Mouse (Mus musculus) T-helper 2 cell (primary cell): ENCODE data around the gene Rabl6.

ENCODE experiments used
- in situ Hi-C: fragments of 300-600 bp; cut with MboI, MseI; formaldehyde crosslinking; loops from one replicate; pipeline ENCODE4 v1.15.1; 2025; ENCODE audit warnings: high pct_unique_total_duplicates

Rabl6 gene

DNA sequence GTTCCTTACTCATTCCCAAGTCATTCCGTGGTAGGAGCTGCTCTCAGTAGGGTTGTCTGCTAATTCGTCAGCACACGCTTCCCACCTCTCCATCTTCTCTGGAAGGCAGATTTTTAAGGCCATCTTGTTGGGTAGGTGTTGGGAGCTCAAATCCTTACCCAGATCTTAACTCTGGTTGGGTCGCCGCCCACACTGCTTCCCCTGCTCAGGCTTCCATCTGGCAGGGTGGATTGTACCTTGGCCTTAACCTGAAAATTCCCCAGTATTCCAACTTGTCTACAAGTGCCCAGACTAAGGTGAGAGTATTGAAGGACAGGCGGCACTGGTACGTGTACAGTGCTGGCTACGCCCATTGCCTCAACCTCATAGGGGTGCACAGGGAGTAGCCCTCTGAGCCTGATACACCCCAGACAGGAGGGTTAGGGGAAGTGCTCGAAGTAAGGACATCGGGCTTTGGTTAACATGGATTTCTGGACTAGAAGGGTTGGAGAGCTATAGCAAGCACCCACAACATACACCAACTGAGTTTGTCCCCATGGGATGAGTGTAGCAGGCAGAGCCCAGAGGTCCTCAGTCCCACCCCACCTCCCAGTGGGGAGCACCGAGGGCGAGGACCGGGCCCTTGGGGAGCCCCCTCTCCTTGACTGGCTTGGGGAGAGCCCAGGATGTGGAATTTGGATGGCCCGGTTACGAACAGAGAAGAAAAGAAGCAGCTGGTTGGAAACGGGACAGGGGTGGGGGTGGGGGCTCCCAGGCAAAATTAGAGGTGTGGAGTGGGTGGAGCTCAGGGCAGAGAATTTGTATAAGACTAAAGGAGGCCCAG lies 32.1 kb downstream of the Rabl6 start:
- in situ Hi-C loops: no loop called here

DNA sequence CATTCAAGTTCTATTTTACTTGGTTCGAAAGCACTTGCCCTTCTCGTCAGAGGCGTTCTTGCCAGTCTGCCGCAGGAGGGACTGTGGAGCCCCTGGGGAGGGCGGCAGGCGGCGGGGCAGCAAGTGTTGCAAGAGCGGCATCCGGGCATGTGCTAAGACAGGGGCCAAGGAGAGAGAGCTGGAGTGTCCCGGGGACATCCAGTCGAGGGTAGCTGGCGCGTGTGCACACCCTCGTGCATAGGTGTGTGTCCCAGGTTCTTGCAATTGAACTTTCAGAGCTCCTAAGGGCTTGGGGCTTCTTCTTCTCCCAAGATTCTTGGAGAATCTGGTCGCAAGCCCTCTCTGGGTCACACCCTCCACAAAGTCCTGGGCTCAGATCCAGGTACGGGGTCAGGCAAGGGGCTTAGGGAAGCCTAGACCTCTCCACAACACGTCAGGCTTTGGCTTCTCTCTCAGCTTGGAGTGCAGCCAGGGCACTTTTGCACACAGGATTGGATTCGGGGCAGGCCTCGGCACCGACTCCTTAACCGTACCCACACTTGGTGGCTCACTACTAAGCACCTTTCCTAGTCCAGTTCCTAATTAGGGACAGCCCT lies 32.8 kb downstream of the Rabl6 start:
- in situ Hi-C loops: no loop called here

DNA sequence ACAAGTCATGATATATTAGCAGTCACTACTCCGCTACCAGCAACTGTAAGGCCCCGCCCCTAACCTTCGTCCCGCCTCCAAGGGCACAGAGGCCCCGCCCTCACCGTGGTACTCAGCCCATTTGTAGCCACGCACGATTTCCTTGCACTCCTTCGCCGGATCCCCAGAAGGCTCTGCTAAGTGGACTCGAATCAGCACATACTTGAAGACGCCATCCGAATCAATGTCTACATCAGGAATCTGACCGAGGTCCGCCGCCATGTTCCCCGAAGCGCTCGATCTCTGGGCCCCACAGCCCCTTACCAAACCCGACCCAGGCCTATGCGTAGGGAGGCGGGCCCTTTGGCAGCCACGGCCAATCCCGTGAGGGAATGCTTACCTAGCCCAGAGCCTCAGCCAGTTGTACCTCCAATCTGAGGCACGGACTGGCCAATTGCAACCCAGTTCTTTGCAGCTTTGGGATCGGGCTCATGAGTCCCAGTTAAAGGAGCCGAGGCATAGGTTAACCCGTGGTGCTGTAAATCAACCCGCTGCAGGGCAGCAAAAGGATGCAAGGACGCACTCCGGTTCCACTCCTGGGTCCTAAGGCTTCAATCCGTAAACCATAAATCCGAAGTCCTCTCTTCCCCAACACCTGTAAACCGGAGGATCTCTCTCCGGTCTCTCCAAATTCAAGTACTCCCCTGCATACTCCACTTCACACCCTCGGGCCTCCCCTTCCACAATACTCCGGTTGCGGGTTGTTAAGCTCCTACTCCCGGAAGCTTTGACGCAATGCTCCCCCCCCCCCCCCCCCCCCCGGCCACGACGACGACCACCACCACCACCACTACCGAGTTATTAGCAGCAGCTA lies 33.5 kb downstream of the Rabl6 start, which contains the start of the genes Mamdc4 and Phpt1:
Gene Mamdc4 (minus strand): TSS at position 267 of the 853 bp plus-strand sequence.
Gene Phpt1 (minus strand): TSS at position 646 of the 853 bp plus-strand sequence.
- in situ Hi-C loops: no loop called here

DNA sequence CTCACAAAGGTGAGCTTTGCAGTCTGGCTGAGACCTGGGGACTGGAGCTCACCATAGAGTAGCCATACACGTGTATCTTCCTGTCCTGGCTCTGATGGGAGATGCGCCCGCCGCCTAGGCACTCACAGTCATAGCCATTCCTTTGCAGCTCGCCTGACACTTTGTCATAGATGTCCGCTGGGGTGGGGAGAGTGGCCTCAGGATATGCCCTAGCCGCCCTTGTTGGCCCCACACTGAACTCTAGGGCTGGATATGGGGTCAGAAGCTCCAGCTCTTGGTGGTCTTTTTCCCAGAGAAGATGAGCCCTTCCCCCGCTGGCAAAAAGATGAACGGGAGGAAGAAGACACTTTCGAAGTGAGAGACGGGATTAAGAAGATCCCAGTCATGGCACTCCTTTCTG lies 34.2 kb downstream of the Rabl6 start:
- in situ Hi-C loops: no loop called here

DNA sequence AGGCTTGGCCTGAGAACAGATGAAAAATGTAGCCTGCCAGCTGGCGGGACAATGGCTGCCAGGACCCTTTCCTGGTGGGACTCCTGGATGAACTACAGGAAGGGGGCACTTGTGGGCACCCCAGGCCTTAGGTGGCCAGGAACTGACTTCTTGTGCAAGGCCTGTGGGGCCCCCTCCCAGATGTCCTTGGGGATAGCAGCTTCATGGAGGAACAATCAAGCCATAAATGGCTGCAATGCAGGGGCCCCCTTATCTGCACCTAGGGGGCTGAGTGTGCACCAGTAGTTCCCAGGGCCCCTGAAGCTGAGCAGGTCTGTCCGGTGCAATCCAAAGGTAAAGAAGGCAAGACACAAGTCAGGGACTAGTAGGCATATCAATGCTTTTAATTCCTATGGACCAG lies 35.3 kb downstream of the Rabl6 start:
- in situ Hi-C loops: no loop called here

DNA sequence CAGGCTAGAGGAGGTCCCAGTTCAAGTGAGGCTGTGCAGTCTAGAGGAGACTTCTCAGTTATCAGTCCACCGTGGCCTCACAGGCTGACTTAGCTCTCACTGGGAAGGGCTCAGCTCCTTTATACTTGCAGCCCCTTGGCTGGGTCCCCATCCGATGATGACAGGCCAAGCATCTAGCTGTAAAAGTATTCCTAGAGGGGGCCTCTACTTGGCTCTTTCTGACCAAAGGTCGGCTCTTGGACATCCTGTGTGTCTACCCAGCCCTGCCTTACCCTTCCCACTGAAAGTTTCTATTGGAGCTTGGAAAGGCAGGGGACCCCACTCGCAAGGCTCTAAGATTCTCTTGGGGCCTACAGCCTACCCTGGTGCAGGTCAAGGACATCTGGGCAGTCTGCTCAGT lies 37.1 kb downstream of the Rabl6 start:
- in situ Hi-C loops: no loop called here

DNA sequence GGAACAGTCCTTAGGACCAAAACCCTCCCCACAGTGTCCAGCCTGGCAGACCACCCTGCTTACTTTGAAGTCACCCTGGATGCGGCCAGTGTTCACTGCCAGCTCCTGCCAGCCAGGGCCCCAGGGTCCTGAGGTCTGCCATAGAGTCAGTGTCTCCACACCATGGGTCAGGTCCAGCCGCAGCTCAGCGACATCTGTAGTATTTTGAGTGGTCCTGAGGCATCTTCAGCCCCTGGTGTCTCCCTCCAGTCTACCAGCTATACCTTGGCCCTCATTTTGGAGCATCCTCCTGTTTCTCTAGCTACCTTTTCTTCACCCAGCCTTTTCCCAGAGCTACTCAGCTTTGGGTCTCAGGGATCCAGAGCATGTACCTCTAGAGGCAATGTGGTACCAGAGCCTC lies 39.0 kb downstream of the Rabl6 start:
- in situ Hi-C loops: no loop called here

DNA sequence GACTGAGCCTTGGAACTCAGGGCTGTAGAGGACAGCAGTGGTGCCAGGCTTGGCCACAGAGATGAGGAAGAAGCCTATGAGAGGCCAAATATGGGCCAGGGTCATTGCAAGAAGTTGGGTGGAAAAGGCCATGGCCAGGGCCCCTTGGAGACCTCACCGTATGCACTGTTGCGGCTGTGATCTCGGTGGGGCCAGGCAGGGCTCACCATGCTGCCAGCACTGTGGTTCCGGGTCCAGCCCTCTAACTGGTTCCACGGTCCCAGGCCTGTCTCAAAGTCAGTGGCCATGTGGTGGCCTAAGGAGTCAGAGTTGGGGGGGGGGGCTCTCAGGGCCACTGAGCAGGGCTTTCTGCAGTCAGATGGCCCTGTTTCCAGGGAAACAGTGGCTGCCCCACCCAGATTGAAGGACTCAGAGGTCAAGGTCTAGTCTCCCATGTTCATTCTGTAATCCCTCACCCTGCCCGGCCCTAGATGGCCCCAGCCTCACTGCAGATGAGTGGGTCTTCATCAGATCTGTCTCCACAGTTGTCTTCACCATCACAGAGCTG lies 39.8 kb downstream of the Rabl6 start:
- in situ Hi-C loops: no loop called here

DNA sequence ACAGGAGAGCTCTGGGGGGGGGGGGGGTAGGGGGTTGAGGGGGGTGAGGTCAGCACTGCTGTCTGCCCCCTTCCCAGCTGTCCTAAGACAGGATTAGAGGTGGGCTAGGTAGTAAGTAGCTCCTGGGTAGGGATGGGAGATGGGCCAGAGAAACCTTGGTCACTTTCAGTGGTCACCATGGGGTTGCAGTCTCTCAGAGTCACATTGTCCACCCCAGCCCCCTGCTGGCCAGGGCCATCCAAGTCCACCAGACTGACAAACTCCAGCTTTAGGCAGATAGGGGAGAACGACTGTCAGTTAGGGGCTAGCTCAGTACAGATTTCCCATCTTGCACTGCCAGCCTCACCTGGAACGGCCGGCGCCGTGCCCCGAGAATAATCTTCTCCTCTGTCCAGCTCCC lies 41.8 kb downstream of the Rabl6 start:
- in situ Hi-C loops: no loop called here

DNA sequence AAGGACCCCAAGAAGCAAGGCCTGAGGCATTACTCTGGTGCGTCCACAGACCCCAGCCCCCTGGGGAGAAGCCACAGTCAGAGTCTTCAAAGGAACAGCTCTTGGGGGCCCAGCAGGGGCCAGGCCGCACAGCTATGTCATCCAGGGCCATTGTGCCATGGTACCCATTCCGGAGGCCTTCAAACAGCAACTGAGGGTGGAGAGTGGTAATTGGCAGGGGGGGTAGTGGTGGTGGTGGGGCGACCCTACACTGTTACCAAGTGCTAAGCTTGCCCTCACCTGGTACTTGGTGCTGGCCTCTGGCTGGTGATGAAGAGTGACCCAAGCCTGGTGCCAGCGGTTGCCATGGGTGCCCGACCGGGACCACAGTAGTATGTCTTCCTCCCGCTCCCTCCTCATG lies 42.6 kb downstream of the Rabl6 start:
- in situ Hi-C loops: no loop called here

DNA sequence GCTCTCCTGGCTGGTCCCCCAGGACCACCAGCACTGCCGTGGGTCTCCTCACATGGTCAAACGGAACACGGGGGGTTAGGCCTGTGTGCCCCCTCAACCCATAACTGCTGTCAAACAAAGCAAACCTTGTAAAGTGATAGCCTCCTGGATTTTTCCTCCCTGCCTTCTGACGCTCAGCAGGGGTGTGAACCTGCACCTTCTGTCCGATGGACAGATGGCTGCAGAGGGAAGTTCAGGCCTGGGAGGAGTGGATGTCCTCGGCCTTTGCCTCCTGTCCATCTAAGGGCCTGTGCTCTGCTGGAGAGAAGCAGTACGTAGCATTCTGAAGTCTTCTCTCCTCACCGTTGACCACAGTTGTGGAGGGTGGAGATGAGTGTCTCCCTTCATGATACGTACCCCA lies 46.4 kb downstream of the Rabl6 start:
- in situ Hi-C loops: no loop called here

DNA sequence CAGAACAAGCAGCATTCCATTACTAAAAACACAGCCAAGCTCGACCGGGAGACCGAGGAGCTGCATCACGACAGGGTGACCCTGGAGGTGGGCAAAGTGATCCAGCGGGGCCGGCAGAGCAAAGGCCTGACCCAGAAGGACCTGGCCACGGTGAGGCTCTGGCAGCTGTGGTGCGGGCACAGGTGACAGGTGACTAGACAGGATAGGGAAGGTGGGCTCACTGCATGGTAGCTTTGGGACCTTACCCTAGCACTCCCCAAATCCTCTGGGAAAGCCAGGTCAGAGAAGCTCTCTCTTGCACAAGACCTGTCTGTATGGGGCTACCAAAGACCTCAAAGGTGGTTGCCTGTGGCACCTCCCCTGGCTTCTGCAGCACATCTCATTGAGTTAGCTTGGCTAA lies 47.8 kb downstream of the Rabl6 start:
- in situ Hi-C loops: no loop called here

DNA sequence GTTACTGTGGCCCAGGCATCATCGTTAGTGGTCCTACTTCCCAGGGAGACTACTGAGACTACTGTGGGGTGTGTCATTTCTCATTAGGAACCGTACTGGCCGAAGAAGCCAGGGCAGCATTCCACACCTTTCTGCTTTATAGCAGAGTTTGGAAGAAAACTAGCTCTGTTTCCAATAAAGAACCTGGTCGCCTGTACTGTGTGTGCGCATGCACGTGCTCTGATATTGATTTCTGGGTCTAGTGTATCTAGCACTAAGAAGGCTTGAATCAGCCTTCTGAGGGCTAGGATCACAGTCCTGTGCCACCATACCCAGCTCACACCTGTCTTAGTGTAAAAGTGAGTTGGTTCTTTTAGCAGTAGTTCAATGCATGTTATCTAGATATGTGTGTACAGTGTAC lies 49.5 kb downstream of the Rabl6 start:
- in situ Hi-C loops: loop anchor here (10.0 kb wide), 1 partner anchor 946 kb away; no protein-coding TSS in a partner anchor

DNA sequence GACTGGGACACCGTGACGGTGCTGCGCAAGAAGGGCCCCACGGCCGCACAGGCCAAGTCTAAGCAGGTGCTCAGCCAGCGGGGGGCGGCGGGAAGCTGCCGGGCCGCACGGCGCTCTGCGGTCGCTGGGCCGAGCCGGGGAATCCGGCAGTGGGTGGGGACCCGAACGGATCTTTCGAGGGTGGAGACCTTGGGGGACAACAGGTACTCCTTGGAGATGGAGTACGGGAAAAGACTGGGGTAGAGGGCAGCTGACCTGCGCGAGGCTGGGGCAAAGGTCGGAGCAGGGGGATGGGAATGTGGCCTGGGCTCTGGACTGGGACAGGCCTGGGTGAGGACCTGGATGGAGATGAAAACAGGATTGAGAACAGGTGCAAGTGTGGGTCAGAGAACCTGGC lies 50.4 kb downstream of the Rabl6 start:
- in situ Hi-C loops: loop anchor here (10.0 kb wide), 1 partner anchor 947 kb away; no protein-coding TSS in a partner anchor

DNA sequence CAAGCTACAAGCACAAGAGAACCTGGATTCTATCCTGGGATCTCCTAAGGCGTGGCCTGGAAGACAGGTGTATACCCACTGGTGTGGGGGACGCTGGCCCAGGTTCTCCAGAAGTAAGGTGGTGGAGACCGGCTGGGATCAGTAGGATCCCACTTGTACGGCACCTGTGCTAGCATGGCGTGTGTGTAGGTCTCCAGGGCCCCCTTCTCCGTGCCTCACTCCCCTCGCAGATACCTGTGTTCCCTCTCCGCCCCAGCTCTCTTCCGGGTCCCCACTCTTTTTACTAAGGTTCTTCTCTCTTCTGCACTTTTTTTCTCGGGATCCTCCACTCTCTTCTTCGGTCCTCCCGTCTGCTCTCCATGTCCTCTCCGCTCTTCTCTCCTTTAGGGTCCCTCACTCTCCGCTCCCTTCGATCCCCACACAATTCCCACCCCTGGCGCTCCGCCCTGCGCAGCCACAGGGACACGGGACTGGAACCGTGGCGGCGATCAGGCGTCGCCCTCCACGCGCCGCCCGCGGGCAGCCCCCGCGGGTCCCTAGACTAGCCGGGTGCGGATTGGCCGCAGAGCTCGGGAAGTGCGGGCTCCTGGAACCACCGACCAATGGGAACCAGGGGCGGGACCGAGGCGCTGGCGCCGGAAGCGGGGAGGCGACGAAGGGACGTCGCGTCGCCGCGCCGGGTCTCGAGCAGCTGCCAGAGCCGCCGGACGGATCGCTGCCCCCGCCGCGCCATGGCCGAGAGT lies 50.9 kb downstream of the Rabl6 start, which contains the start of gene Edf1:
Gene Edf1 (plus strand): TSS at position 627 of the 743 bp plus-strand sequence.
- in situ Hi-C loops: loop anchor here (10.0 kb wide), 1 partner anchor 947 kb away; no protein-coding TSS in a partner anchor

DNA sequence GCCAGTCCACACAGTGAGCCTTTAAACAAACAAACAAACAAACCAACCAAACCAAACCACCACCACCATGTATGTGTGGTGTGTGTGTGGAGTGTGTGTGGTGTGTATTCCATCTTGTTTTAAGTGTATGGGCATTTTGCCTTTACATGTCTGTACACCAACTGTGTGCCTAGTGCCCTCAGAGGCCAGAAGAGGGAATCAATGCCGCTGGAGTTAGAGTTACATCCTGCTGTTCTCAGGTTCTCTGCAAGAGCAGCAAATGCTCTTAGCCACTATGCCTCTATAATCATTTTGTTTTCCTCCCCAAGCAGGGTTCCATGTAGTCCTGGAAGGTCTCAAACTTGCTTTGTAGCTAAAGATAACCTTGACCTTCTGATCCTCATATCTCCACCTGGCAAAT lies 52.0 kb downstream of the Rabl6 start:
- in situ Hi-C loops: loop anchor here (10.0 kb wide), 1 partner anchor 949 kb away; no protein-coding TSS in a partner anchor

DNA sequence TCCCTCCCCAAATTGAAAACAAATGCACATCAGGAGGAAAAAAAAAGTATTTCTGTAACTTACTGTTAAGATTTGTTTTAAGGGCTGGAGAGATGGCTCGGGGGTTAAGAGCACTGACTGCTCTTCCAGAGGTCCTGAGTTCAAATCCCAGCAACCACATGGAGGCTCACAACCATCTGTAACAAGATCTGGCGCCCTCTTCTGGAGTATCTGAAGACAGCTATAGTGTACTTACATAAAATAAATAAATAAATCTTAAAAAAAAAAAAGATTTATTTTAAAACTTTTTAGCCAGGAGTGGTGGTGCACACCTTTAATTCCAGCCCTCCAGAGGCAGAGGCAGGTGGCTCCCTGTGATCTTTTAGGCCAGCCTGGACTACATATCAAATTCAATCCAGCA lies 52.8 kb downstream of the Rabl6 start:
- in situ Hi-C loops: loop anchor here (10.0 kb wide), 1 partner anchor 949 kb away; no protein-coding TSS in a partner anchor

DNA sequence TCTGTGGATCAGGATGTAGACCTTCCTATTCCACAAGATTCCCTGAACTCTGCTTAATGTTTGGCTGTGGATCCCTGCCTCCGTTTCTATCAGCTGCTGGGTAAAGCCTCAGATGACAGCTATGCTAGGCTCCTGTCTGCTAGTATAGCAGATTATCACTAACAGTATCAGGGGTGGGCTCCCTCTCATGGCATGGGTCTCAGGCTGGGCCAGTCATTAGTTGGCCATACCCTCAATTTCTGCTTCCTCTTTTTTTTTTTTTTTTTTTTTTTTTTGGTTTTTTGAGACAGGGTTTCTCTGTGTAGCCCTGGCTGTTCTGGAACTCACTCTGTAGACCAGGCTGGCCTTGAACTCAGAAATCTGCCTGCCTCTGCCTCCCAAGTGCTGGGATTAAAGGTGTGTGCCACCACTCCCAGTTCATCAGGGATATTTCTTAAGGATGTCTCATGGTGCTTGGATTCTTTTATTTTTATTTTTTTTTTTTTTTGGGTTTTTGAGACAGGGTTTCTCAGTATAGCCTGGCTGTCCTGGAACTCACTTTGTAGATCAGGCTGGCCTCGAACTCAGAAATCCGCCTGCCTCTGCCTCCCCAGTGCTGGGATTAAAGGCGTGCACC lies 55.0 kb downstream of the Rabl6 start:
- in situ Hi-C loops: loop anchor here (10.0 kb wide), 1 partner anchor 952 kb away; no protein-coding TSS in a partner anchor

DNA sequence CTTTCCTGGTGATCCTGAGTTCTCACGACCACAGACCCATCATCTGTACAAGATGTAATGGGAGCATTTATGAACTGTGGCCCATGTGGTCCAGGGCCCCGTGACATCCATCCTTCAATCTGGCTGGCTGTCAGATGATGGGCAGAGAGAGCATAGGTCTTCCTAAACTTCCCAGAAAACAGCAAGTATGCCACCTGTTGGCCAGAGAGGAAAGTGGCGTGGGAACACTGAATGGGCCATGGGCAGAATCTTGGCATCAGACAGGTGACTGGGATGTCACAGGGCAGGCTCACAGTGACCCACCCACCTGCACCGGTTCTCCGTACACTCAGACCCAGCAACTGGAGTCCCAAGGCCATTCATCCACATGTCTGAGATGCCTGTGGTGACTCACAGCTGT lies 57.1 kb downstream of the Rabl6 start:
- in situ Hi-C loops: loop anchor here (10.0 kb wide), 1 partner anchor 954 kb away; no protein-coding TSS in a partner anchor
